Mouse (Mus musculus) erythroblast, embryonic 14.5 days (primary cell): ENCODE data around the gene Fuca1. TPM values are rescaled to one million over a fixed set of nuclear protein-coding genes. Genes with fewer than 3 reads are reported as not detected.

Experiments
- H3K27me3 ChIP-seq: 2 replicates; pipeline ENCODE4 v1.6.1; 2012; ENCODE audit warnings: inconsistent platforms; ENCODE audit not compliant: control insufficient read depth
- H3K36me3 ChIP-seq: 2 replicates; pipeline ENCODE4 v1.6.1; 2012; ENCODE audit warnings: mild to moderate bottlenecking, inconsistent platforms; ENCODE audit not compliant: control insufficient read depth
- H3K4me1 ChIP-seq: 2 replicates; pipeline ENCODE4 v1.6.1; 2012; ENCODE audit warnings: inconsistent platforms; ENCODE audit not compliant: control insufficient read depth
- H3K4me3 ChIP-seq: replicated peaks from 2 replicates; pipeline ENCODE3; 2012; ENCODE audit warnings: moderate library complexity, mild to moderate bottlenecking, inconsistent platforms
- H3K9me3 ChIP-seq: 2 replicates; pipeline ENCODE4 v1.6.1; 2012; ENCODE audit warnings: low read length, inconsistent platforms, mixed read lengths; ENCODE audit not compliant: control insufficient read depth
- GATA1 ChIP-seq: IDR thresholded peaks from 2 replicates; pipeline ENCODE4 v1.6.1; 2012; ENCODE audit warnings: low read length, inconsistent platforms, mixed read lengths
- TAL1 ChIP-seq: IDR thresholded peaks from 3 replicates; pipeline ENCODE4 v1.6.1; 2012; ENCODE audit warnings: low read length, inconsistent platforms, mixed read lengths
- polyA plus RNA-seq: library from polyadenylated mRNA; stranded (reverse); fragments of >175 nt; gene quantifications from 2 replicates; pipeline ENCODE4 v1.2.3, GENCODE M21; 2012

Gene Fuca1
- polyA plus RNA-seq, 1 experiment = 0.54 TPM

DNA sequence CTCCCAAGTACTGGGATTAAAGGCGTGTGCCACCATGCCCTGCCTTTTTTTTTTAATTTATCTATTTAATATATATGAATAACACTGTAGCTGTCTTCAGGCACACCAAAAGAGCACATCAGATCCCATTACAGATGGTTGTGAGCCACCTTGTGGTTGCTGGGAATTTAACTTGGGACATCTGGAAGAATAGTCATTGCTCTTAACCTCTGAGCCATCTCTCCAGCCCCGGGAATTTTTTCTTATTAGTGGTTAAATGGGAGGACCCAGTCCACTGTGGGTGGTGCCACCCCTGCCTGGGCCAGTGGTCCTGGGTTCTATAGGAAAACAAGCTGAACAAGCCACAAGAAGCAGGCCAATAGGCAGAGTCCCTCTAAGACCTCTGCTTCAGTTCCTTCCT is 42.8 kb upstream of the Fuca1 start:
- no peak overlapping the region for H3K4me3 ChIP-seq
- no peaks in the 10 kb centered on the region for H3K9me3 ChIP-seq
- H3K27me3 ChIP-seq = peaks cover 2% of the 10 kb centered on the region; the same call in 1 of the 2 replicates
- no peak for TF ChIP-seq TAL1
- TF ChIP-seq GATA1 = no peak
- peaks cover 14% of the 10 kb centered on the region for H3K36me3 ChIP-seq
- peaks cover 38% of the 10 kb centered on the region for H3K4me1 ChIP-seq

DNA sequence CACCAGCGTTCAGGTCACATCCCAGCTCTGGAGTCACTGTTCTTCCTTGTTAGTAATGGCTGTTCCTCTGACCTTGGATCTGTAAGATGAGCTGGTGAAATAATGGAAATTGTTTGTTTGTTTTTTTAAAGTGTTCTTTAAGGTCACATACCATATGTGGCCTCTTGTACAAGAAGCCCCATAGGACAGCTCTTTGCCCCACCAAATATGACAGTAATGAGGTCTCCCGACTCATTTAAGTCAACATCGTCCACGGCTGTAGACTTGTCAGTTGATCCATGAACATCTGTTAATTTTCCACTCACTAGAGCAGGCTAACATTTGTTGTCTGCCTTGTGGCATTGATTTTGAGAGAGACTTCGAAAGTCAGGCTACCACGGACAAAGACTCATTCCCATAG is 41.5 kb upstream of the Fuca1 start:
- no peak for TF ChIP-seq TAL1
- no peak for TF ChIP-seq GATA1
- Histone ChIP-seq H3K36me3 (peaks cover 7% of the 10 kb centered on the region), H3K4me3 (no peak overlapping the region), H3K9me3 (no peaks in the 10 kb centered on the region), H3K4me1 (peaks cover 34% of the 10 kb centered on the region), H3K27me3 (peaks cover 2% of the 10 kb centered on the region; the same call in 1 of the 2 replicates)

DNA sequence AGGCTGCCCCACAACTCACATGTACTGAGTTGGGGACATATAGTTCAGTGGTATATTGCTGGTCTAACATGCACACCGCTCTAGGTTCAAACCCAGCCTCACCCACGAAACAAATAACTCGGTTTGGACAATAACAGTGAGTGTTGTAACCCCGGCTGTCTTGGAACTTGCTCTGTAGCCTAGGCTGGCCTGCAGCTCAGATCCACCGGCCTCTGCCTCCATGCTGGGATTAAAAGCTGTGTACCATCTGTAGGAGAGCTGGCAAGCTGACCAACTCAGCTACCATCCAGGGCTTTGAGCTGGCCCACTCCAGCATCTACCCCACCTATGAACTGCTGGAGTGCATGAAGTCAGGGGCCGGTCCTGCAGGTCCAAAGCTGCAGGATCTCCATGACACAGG is 40.5 kb upstream of the Fuca1 start:
- Histone ChIP-seq H3K36me3 (peaks cover 2% of the 10 kb centered on the region; the same call in 1 of the 2 replicates), H3K4me1 (peaks cover 27% of the 10 kb centered on the region), H3K27me3 (peaks cover 2% of the 10 kb centered on the region; the same call in 1 of the 2 replicates), H3K4me3 (no peak overlapping the region), H3K9me3 (no peaks in the 10 kb centered on the region)
- TF ChIP-seq TAL1 (no peak), GATA1 (no peak)

DNA sequence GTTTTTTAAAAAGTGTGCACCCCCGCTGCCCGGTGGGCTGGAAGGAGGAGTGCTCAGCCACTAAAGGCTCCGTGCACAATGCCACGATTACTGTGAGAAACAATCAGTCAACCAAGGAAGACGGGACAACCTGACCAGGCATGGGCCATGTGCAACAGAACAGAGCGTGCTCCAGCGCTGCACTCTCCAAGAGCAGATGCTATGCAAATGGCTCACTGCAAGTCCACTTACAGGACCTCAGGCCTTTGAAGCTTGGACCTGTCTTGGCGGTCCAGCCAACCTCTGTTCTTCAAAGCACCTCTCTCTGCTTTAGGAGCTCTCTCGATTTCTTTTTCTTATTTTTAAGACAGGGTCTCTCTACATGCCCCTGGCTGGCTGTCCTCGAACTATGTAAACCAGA is 40.0 kb upstream of the Fuca1 start:
- no peaks in the 10 kb centered on the region for H3K36me3 ChIP-seq

DNA sequence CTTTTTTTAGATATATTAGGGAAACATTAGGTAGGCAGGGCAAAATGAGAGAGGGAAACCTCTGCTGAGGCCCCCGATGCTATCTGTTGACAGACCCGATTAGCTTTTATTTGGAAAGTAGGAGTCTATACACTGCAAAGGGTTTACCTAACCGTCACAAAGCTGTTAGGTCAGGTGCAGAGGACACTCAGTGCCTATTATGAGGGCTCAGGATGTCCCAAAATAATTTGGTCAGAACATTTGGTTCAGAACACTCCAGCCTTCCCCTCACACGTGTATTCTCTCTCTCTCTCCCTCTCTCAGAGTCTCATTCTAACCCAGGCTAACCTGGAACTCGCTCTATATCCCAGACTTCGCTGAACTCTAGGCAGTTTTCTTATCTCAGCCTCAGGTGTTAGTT is 38.5 kb upstream of the Fuca1 start:
- H3K36me3 ChIP-seq = no peaks in the 10 kb centered on the region
- TF ChIP-seq GATA1 = no peak
- no peak for TF ChIP-seq TAL1
- peaks cover 2% of the 10 kb centered on the region; the same call in 1 of the 2 replicates for H3K27me3 ChIP-seq
- H3K4me3 ChIP-seq = no peak overlapping the region
- no peaks in the 10 kb centered on the region for H3K9me3 ChIP-seq
- peaks cover 7% of the 10 kb centered on the region for H3K4me1 ChIP-seq

More for the DNA sequence above, 40.0 kb upstream of the Fuca1 start:
- TF ChIP-seq GATA1 = no peak
- no peak for TF ChIP-seq TAL1
- Histone ChIP-seq H3K4me3 (no peak overlapping the region), H3K27me3 (peaks cover 2% of the 10 kb centered on the region; the same call in 1 of the 2 replicates), H3K4me1 (peaks cover 21% of the 10 kb centered on the region), H3K9me3 (no peaks in the 10 kb centered on the region)

DNA sequence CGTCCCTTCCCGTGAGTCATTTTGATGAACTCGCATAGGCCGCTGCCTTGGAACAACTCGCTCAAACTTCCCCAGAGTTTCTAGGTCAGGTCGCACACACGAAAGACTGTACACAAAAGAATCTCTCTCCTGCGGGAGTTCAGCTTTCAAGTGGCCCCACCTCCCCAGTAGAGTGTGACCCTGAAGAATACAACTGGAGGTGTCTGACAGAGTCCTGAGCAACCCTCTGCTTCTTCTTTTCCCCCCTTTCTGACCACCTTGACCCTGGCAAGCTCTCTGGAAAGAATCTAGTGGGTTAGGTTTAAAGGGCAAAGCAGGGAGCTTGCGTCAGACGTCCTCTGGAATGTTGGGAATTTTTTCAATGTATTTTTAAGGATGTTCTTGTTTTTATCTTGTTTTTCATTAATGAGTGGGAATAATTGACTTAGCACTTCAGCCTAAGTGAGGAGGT is 37.1 kb upstream of the Fuca1 start:
- H3K9me3 ChIP-seq = no peaks in the 10 kb centered on the region

DNA sequence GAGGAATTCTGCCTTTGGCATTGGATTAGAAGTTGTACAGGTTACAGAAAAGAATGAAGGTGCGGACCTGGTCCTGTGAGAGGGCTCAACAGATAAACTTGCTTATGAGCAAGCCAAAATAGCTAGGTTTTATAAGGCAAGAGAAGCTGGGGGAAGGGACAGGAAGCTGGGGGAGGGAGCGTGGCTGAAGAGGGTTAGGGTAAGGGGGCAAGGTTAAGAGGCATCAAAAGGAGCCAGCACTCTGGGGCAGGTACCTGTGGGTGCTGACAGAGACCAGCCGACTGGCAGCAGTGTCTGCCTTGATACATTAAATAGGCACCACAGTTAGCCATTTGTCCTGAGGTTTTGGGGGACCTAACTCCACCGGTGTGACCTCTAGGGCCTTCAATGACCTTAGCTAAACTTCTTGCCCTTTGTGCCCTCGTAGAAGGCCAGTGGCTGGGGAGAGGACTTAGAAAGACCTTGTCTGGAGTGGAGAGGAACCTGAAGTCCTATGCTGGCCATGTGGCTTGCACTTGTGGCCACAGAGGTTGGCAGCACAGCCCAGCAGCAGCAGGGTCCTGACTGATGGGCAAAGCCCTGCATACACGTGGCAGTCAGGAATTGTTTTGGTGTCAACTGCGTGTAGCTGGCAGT is 36.5 kb upstream of the Fuca1 start:
- Histone ChIP-seq H3K36me3 (no peaks in the 10 kb centered on the region), H3K4me3 (no peak overlapping the region), H3K27me3 (peaks cover 2% of the 10 kb centered on the region; the same call in 1 of the 2 replicates), H3K9me3 (no peaks in the 10 kb centered on the region), H3K4me1 (peaks cover 9% of the 10 kb centered on the region)
- TF ChIP-seq TAL1 (no peak), GATA1 (no peak)

More for the DNA sequence above, 37.1 kb upstream of the Fuca1 start:
- Histone ChIP-seq H3K4me3 (no peak overlapping the region), H3K27me3 (peaks cover 2% of the 10 kb centered on the region; the same call in 1 of the 2 replicates), H3K4me1 (peaks cover 6% of the 10 kb centered on the region), H3K36me3 (no peaks in the 10 kb centered on the region)
- TF ChIP-seq GATA1 (no peak), TAL1 (no peak)

DNA sequence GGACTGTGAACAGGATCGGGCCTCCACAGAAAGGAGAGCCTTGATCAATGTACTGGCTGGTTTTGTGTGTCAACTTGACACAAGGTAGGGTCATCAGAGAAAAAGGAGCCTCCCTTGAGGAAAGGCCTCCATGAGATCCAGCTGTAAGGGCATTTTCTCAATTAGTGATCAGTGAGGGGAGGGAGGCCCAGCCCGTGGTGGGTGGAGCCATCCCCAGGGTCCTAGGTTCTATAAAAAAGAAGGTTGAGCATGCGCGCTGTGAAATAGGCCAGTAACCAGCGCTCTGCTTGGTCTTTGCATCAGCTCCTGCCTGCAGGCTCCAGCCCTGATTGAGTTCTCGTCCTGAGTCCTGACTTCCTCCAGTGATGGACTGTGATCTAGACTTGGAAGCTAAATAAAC is 36.0 kb upstream of the Fuca1 start:
- TF ChIP-seq GATA1 = no peak
- TF ChIP-seq TAL1 = no peak
- Histone ChIP-seq H3K36me3 (no peaks in the 10 kb centered on the region), H3K4me3 (no peak overlapping the region), H3K27me3 (peaks cover 2% of the 10 kb centered on the region; the same call in 1 of the 2 replicates), H3K9me3 (no peaks in the 10 kb centered on the region), H3K4me1 (peaks cover 9% of the 10 kb centered on the region)

DNA sequence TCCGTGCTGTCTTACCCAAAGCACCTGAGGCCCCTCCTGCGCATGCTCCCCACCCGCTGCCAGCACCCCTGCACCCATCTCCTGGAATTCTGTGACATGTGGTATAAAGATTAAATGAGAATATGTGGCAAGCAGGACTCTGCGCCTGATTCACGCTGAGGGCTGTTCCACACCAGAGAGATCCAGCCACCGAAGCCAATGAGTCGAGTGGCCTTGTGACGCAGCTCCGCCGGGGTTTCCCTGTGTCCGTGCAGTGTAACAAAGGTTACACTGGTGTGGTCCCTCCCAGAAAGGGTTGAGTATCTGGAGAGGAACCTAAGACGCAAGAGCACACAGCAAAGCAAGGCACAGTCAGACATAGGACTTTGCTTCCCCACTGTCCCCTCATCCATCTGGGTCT is 34.9 kb upstream of the Fuca1 start:
- TF ChIP-seq GATA1 (no peak), TAL1 (no peak)
- Histone ChIP-seq H3K4me3 (no peak overlapping the region), H3K9me3 (no peaks in the 10 kb centered on the region), H3K4me1 (peaks cover 11% of the 10 kb centered on the region), H3K36me3 (no peaks in the 10 kb centered on the region), H3K27me3 (peaks cover 2% of the 10 kb centered on the region; the same call in 1 of the 2 replicates)
